In the genomic region with DNA sequence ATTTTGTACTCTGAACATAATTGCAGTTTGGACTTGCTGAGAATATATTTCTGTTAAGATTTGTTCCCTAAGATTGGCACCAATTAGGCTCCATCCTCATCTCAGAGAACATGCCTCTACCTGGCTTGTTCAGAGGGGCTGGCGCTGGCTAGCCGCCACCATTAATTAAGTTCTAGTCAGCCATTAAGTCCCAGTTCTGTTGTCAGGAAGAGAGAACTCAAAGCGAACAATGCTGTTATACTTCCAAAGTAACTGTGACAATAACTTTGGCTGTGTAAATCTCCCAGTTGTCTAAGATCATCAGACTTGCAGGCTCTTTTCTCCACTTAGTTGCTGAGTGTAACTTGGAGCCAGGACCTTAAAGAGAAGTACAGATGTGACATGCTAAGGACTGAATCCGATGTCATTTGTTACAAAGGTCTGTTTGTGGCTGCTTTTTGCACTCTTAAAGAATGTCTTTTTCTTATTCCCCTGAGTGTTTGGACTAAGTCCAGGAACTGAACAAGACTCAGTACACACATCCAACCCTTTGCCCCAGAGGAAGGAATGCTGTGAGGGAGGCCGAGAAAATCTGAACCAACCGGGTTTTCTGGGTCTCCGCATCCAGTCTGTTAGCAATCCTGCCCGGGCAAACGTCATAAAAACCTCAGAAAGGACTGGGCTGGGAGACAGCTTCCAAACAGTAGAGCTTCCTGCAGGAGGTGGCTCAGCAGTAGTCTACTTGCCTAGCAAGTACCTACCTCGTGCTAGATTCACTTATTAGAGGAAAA, we compare ENCODE assay signal across 8 mouse cellular contexts. TPM values are rescaled to one million over a fixed set of nuclear protein-coding genes. Genes with fewer than 3 reads are reported as not detected.
DNase-seq lines count a peak whose midpoint lies in the region; ATAC-seq lines count a peak whose summit lies in the region.

No protein-coding gene starts in this region.

- no peaks in the 10 kb centered on the region for H3K9me3 ChIP-seq in midbrain, embryonic 10.5 days (replicated peaks)
- no peaks in the 10 kb centered on the region for H3K9me3 ChIP-seq in midbrain, embryonic 13.5 days
- H3K9me3 ChIP-seq in forebrain, embryonic 12.5 days, result no peaks in the 10 kb centered on the region
- no peaks in the 10 kb centered on the region for H3K9me3 ChIP-seq in stomach, embryonic 16.5 days (replicated peaks; ENCODE audit: control insufficient read depth, low read length)

- peak; percentile 27 for DNase-seq in midbrain, embryonic 10.5 days (ENCODE audit: low spot score)
- peak; percentile 29 for DNase-seq in induced T-regulatory cell, adult 2 months (ENCODE audit: low read depth)
- DNase-seq in lung, adult 18-20 months, result peak; percentile 86 to 92
- no peak for DNase-seq in left cerebral cortex, adult 11 months (ENCODE audit: low spot score)
- no peak for DNase-seq in left cerebral cortex, postnatal 36 days (ENCODE audit: low spot score in 2 of 2)

- intact Hi-C loops in left cerebral cortex, postnatal 36 days (cut with DNase I), result no loop called here

- no peaks in the 10 kb centered on the region for H3K36me3 ChIP-seq in midbrain, embryonic 10.5 days
- H3K36me3 ChIP-seq in midbrain, embryonic 13.5 days, result no peaks in the 10 kb centered on the region
- H3K36me3 ChIP-seq in forebrain, embryonic 12.5 days (replicated peaks), result no peaks in the 10 kb centered on the region
- H3K36me3 ChIP-seq in stomach, embryonic 16.5 days (ENCODE audit: control insufficient read depth, insufficient read depth, low read length), result no peaks in the 10 kb centered on the region

- 0 out of 2 replicates have a peak overlapping the region, but pooled peaks have one; percentile 14 for H3K4me3 ChIP-seq in midbrain, embryonic 10.5 days
- no peak overlapping the region for H3K4me3 ChIP-seq in midbrain, embryonic 13.5 days (replicated peaks)
- H3K4me3 ChIP-seq in forebrain, embryonic 12.5 days (replicated peaks), result no peak overlapping the region
- peak overlapping the region; percentile 19 for H3K4me3 ChIP-seq in stomach, embryonic 16.5 days (replicated peaks; ENCODE audit: low read length)

- H3K4me1 ChIP-seq in midbrain, embryonic 10.5 days, result peaks cover 44% of the 10 kb centered on the region
- peaks cover 11% of the 10 kb centered on the region for H3K4me1 ChIP-seq in midbrain, embryonic 13.5 days (replicated peaks)
- peaks cover 24% of the 10 kb centered on the region for H3K4me1 ChIP-seq in forebrain, embryonic 12.5 days
- peaks cover 38% of the 10 kb centered on the region for H3K4me1 ChIP-seq in stomach, embryonic 16.5 days (ENCODE audit: control insufficient read depth, insufficient read depth, low read length)

- no peaks in the 10 kb centered on the region for H3K27me3 ChIP-seq in midbrain, embryonic 10.5 days (ENCODE audit: low read depth, poor library complexity, severe bottlenecking)
- no peaks in the 10 kb centered on the region for H3K27me3 ChIP-seq in midbrain, embryonic 13.5 days
- H3K27me3 ChIP-seq in forebrain, embryonic 12.5 days, result no peaks in the 10 kb centered on the region
- no peaks in the 10 kb centered on the region for H3K27me3 ChIP-seq in stomach, embryonic 16.5 days (ENCODE audit: control insufficient read depth, insufficient read depth, low read length)

- no peak overlapping the region for H3K9ac ChIP-seq in midbrain, embryonic 13.5 days (replicated peaks)
- H3K9ac ChIP-seq in forebrain, embryonic 12.5 days, result no peak overlapping the region
- peak overlapping the region; percentile 63 for H3K9ac ChIP-seq in stomach, embryonic 16.5 days (ENCODE audit: low read length)

- no peak overlapping the region for H3K4me2 ChIP-seq in midbrain, embryonic 13.5 days (replicated peaks)
- peak overlapping the region; percentile 9; the same call in 1 of the 2 replicates for H3K4me2 ChIP-seq in forebrain, embryonic 12.5 days
- H3K4me2 ChIP-seq in stomach, embryonic 16.5 days (ENCODE audit: low read depth, low read length), result peak overlapping the region; percentile 42

- no peak for ATAC-seq in midbrain, embryonic 13.5 days
- no peak for ATAC-seq in forebrain, embryonic 12.5 days (ENCODE audit: low FRiP score)
- peak; percentile 81 for ATAC-seq in stomach, embryonic 16.5 days (ENCODE audit: insufficient read depth, low FRiP score)

- 35% methylated on average over 10 of the region's 10 CpGs for WGBS in midbrain, embryonic 10.5 days
- WGBS in midbrain, embryonic 13.5 days, result 30% methylated on average over 10 of the region's 10 CpGs
- WGBS in forebrain, embryonic 12.5 days, result 27% methylated on average over 10 of the region's 10 CpGs
- 17% methylated on average over 10 of the region's 10 CpGs for WGBS in stomach, embryonic 16.5 days

- H3K27ac ChIP-seq in midbrain, embryonic 10.5 days (replicated peaks), result peak overlapping the region; percentile 82
- H3K27ac ChIP-seq in midbrain, embryonic 13.5 days, result no peak overlapping the region; the same call in 1 of the 2 replicates
- H3K27ac ChIP-seq in forebrain, embryonic 12.5 days, result peak overlapping the region; percentile 69
- peak overlapping the region; percentile 100 for H3K27ac ChIP-seq in stomach, embryonic 16.5 days (ENCODE audit: low read length)

RNA-seq across cellular contexts. Expression of gene Hnrnpl, which starts 6.3 kb away (rescaled TPM):
- 279 and 293 TPM in 2 replicates for polyA plus RNA-seq in midbrain, embryonic 10.5 days (2016; fragmentation: Nextera tagmentation; extraction: Ambion mirVana)
- 238 and 239 TPM in 2 replicates for polyA plus RNA-seq in midbrain, embryonic 13.5 days (2015; fragmentation: Nextera tagmentation; extraction: Ambion mirVana)
- polyA plus RNA-seq in forebrain, embryonic 12.5 days (2016; fragmentation: Nextera tagmentation; extraction: Ambion mirVana), result 267 and 357 TPM in 2 replicates
- polyA plus RNA-seq in stomach, embryonic 16.5 days (2015; fragmentation: Nextera tagmentation; extraction: Ambion mirVana), result 170 and 200 TPM in 2 replicates
- 100 to 1,000 TPM; 414 to 415 TPM for total RNA-seq in left cerebral cortex, postnatal 36 days (2021)

RNA-seq across cellular contexts. Expression of gene Rinl, which starts 13.3 kb away (rescaled TPM):
- 3.5 and 4.0 TPM in 2 replicates for polyA plus RNA-seq in midbrain, embryonic 10.5 days (2016; fragmentation: Nextera tagmentation; extraction: Ambion mirVana)
- 1.9 and 2.3 TPM in 2 replicates for polyA plus RNA-seq in midbrain, embryonic 13.5 days (2015; fragmentation: Nextera tagmentation; extraction: Ambion mirVana)
- polyA plus RNA-seq in forebrain, embryonic 12.5 days (2016; fragmentation: Nextera tagmentation; extraction: Ambion mirVana), result 1.2 and 2.5 TPM in 2 replicates
- polyA plus RNA-seq in stomach, embryonic 16.5 days (2015; fragmentation: Nextera tagmentation; extraction: Ambion mirVana), result 5.0 and 5.9 TPM in 2 replicates
- 1 to 10 TPM; 2.3 to 3.1 TPM for total RNA-seq in left cerebral cortex, postnatal 36 days (2021)

RNA-seq across cellular contexts. Expression of gene Ech1, which starts 22.9 kb away (rescaled TPM):
- 85.1 and 94.5 TPM in 2 replicates for polyA plus RNA-seq in midbrain, embryonic 10.5 days (2016; fragmentation: Nextera tagmentation; extraction: Ambion mirVana)
- 69.4 and 71.6 TPM in 2 replicates for polyA plus RNA-seq in midbrain, embryonic 13.5 days (2015; fragmentation: Nextera tagmentation; extraction: Ambion mirVana)
- polyA plus RNA-seq in forebrain, embryonic 12.5 days (2016; fragmentation: Nextera tagmentation; extraction: Ambion mirVana), result 63.9 and 64.2 TPM in 2 replicates
- 227 and 230 TPM in 2 replicates for polyA plus RNA-seq in stomach, embryonic 16.5 days (2015; fragmentation: Nextera tagmentation; extraction: Ambion mirVana)
- 10 to 100 TPM; 45.0 to 47.8 TPM for total RNA-seq in left cerebral cortex, postnatal 36 days (2021)

RNA-seq across cellular contexts. Expression of gene Lgals4, which starts 31.6 kb away (rescaled TPM):
- 3.1 and 3.7 TPM in 2 replicates for polyA plus RNA-seq in midbrain, embryonic 10.5 days (2016; fragmentation: Nextera tagmentation; extraction: Ambion mirVana)
- polyA plus RNA-seq in midbrain, embryonic 13.5 days (2015; fragmentation: Nextera tagmentation; extraction: Ambion mirVana), result 4.5 and 5.8 TPM in 2 replicates
- 1.7 and 2.8 TPM in 2 replicates for polyA plus RNA-seq in forebrain, embryonic 12.5 days (2016; fragmentation: Nextera tagmentation; extraction: Ambion mirVana)
- 353 and 382 TPM in 2 replicates for polyA plus RNA-seq in stomach, embryonic 16.5 days (2015; fragmentation: Nextera tagmentation; extraction: Ambion mirVana)
- 1 to 10 TPM; 1.2 to 5.0 TPM for total RNA-seq in left cerebral cortex, postnatal 36 days (2021)

RNA-seq across cellular contexts. Expression of gene Nfkbib, which starts 34.8 kb away (rescaled TPM):
- polyA plus RNA-seq in midbrain, embryonic 10.5 days (2016; fragmentation: Nextera tagmentation; extraction: Ambion mirVana), result 57.6 and 62.3 TPM in 2 replicates
- 52.7 and 56.7 TPM in 2 replicates for polyA plus RNA-seq in midbrain, embryonic 13.5 days (2015; fragmentation: Nextera tagmentation; extraction: Ambion mirVana)
- 42.7 and 42.9 TPM in 2 replicates for polyA plus RNA-seq in forebrain, embryonic 12.5 days (2016; fragmentation: Nextera tagmentation; extraction: Ambion mirVana)
- polyA plus RNA-seq in stomach, embryonic 16.5 days (2015; fragmentation: Nextera tagmentation; extraction: Ambion mirVana), result 37.2 and 38.9 TPM in 2 replicates
- total RNA-seq in left cerebral cortex, postnatal 36 days (2021), result 10 to 100 TPM; 34.7 to 38.9 TPM

Comparison
In these comparisons a context has a peak if more than half of its experiments do, and no peak if none do; other contexts are left out.
1. H3K4me3 ChIP-seq: peak in midbrain, embryonic 10.5 days (single experiment) and stomach, embryonic 16.5 days (single experiment); none in midbrain, embryonic 13.5 days (single experiment) and forebrain, embryonic 12.5 days (single experiment).
2. DNase-seq: peak in midbrain, embryonic 10.5 days (single experiment), induced T-regulatory cell, adult 2 months (single experiment) and lung, adult 18-20 months (2 of 2); none in left cerebral cortex, adult 11 months (single experiment) and left cerebral cortex, postnatal 36 days (0 of 2).